Mouse (Mus musculus) myocyte (in vitro differentiated cells): ENCODE measurements around the gene Rbp7.
"Not testable (repeated sequence)": the region's sequence is repeated elsewhere in the genome, so short reads cannot be mapped to it uniquely, and the experiment has no call there.

Source experiments
- CEBPB ChIP-seq: IDR thresholded peaks from 2 replicates; pipeline ENCODE4 v1.6.1; 2011; ENCODE audit warnings: mild to moderate bottlenecking, moderate library complexity; ENCODE audit not compliant: poor library complexity, insufficient read depth, severe bottlenecking
- E2F4 ChIP-seq: IDR thresholded peaks from one replicate; pipeline ENCODE4 v1.6.1; 2011; ENCODE audit warnings: mild to moderate bottlenecking, control low read depth, moderate library complexity; ENCODE audit not compliant: insufficient read depth
- POLR2A ChIP-seq: IDR thresholded peaks from one replicate; pipeline ENCODE4 v1.6.1; 2011; ENCODE audit warnings: low read depth, mild to moderate bottlenecking, control low read depth, moderate library complexity; ENCODE audit not compliant: insufficient read length
- POLR2AphosphoS2 ChIP-seq: IDR thresholded peaks from one replicate; pipeline ENCODE4 v1.6.1; 2011; ENCODE audit warnings: low read depth, control low read depth; ENCODE audit not compliant: insufficient read length
- REST ChIP-seq: IDR thresholded peaks from one replicate; pipeline ENCODE4 v1.6.1; 2011; ENCODE audit warnings: mild to moderate bottlenecking, control low read depth, moderate library complexity; ENCODE audit not compliant: insufficient read depth, insufficient read length
- TCF3 ChIP-seq: IDR thresholded peaks from one replicate; pipeline ENCODE4 v1.6.1; 2011; ENCODE audit warnings: low read depth, control low read depth; ENCODE audit not compliant: insufficient read length
- USF1 ChIP-seq: IDR thresholded peaks from one replicate; pipeline ENCODE4 v1.6.1; 2011; ENCODE audit warnings: low read depth, mild to moderate bottlenecking, control low read depth, moderate library complexity

- TF ChIP-seq POLR2A, CEBPB, E2F4, POLR2AphosphoS2, REST, TCF3, USF1: not testable (repeated sequence)
Observed at GRCm38 (mm10) chr4:149460475-149460874, 5.7 kb upstream of the Rbp7 start.
